Mouse (Mus musculus) mouse embryonic stem cell (cell line): ENCODE results near the gene Dpp6.

Experiments used
- in situ Hi-C, 2 experiments: fragments of 300-500 bp; cut with MboI; formaldehyde crosslinking; loops; 1 replicate in 1 of 2; 3 replicates in 1 of 2; pipeline ENCODE4 v1.14.3; 2019 to 2020; ENCODE audit warnings: low sequenced_read_pairs in 2 of 2, low pct_unique_long_range_greater_than_20kb in 1 of 2, mixed read lengths in 1 of 2; ENCODE audit not compliant: unreplicated experiment in 1 of 2

The Dpp6 gene

GRCm38 (mm10) chr5:27247793-27248192 lies 430.8 kb downstream of the Dpp6 start:
- in situ Hi-C loops, result no loop called here

- in situ Hi-C loops, result no loop called here
Observed at GRCm38 (mm10) chr5:27248685-27249084, 431.7 kb downstream of the Dpp6 start.

- in situ Hi-C loops, result no loop called here
Observed at GRCm38 (mm10) chr5:27249951-27250350, 432.9 kb downstream of the Dpp6 start.

- in situ Hi-C loops, result no loop called here
Observed at GRCm38 (mm10) chr5:27250906-27251305, 433.9 kb downstream of the Dpp6 start.

- in situ Hi-C loops, result no loop called here
Observed at GRCm38 (mm10) chr5:27251361-27251760, 434.4 kb downstream of the Dpp6 start.

- in situ Hi-C loops, result no loop called here
Observed at GRCm38 (mm10) chr5:27255247-27255646, 438.2 kb downstream of the Dpp6 start.

GRCm38 (mm10) chr5:27258636-27259035 lies 441.6 kb downstream of the Dpp6 start:
- in situ Hi-C loops, result no loop called here

GRCm38 (mm10) chr5:27261746-27262727 lies 445.0 kb downstream of the Dpp6 start:
- in situ Hi-C loops, result no loop called here

- in situ Hi-C loops, result no loop called here
Observed at GRCm38 (mm10) chr5:27262751-27263150, 445.7 kb downstream of the Dpp6 start.

GRCm38 (mm10) chr5:27265281-27265680 lies 448.3 kb downstream of the Dpp6 start:
- in situ Hi-C loops, result no loop called here

- in situ Hi-C loops, result no loop called here
Observed at GRCm38 (mm10) chr5:27271336-27271735, 454.3 kb downstream of the Dpp6 start.

GRCm38 (mm10) chr5:27274781-27275395 lies 457.9 kb downstream of the Dpp6 start:
- in situ Hi-C loops, result no loop called here

GRCm38 (mm10) chr5:27275871-27276270 lies 458.9 kb downstream of the Dpp6 start:
- in situ Hi-C loops, result no loop called here

- in situ Hi-C loops, result no loop called here
Observed at GRCm38 (mm10) chr5:27278120-27278645, 461.2 kb downstream of the Dpp6 start.

GRCm38 (mm10) chr5:27286876-27287275 lies 469.9 kb downstream of the Dpp6 start:
- in situ Hi-C loops, result no loop called here

- in situ Hi-C loops, result no loop called here
Observed at GRCm38 (mm10) chr5:27291378-27291777, 474.4 kb downstream of the Dpp6 start.

GRCm38 (mm10) chr5:27292236-27292635 lies 475.2 kb downstream of the Dpp6 start:
- in situ Hi-C loops, result no loop called here

GRCm38 (mm10) chr5:27304115-27304514 lies 487.1 kb downstream of the Dpp6 start:
- in situ Hi-C loops, result no loop called here

- in situ Hi-C loops, result no loop called here
Observed at GRCm38 (mm10) chr5:27306497-27307152, 489.6 kb downstream of the Dpp6 start.
